Mouse (Mus musculus): Measurements from ENCODE around the gene Flrt1. TPM values are rescaled to one million over a fixed set of nuclear protein-coding genes. Genes with fewer than 3 reads are reported as not detected.

The Flrt1 gene
- polyA plus RNA-seq, 1 experiment from 2014 or later, result 13.3 TPM

GRCm38 (mm10) chr19:7099620-7100155 lies 5.8 kb downstream of the Flrt1 start:
- Histone ChIP-seq H3K27ac (ENCODE audit: low read depth, low read length) (no peak overlapping the region), H3K9ac (replicated peaks; ENCODE audit: low read depth, low read length) (no peak overlapping the region), H3K36me3 (ENCODE audit: control insufficient read depth, insufficient read depth, low read length) (no peaks in the 10 kb centered on the region), H3K4me1 (ENCODE audit: control insufficient read depth, insufficient read depth, low read length) (peaks cover 32% of the 10 kb centered on the region), H3K4me3 (ENCODE audit: low read depth, low read length) (no peak overlapping the region), H3K4me2 (ENCODE audit: low read depth, low read length) (no peak overlapping the region), H3K9me3 (ENCODE audit: control insufficient read depth, low read length) (no peaks in the 10 kb centered on the region), H3K27me3 (ENCODE audit: control insufficient read depth, insufficient read depth, low read length) (peaks cover 6% of the 10 kb centered on the region; the same call in 1 of the 2 replicates)
- WGBS, result 47% methylated on average over 3 of the region's 3 CpGs
- ATAC-seq (ENCODE audit: low read depth), result no peak

GRCm38 (mm10) chr19:7092756-7093155 lies 12.8 kb downstream of the Flrt1 start:
- H3K4me1 ChIP-seq (ENCODE audit: control insufficient read depth, insufficient read depth, low read length), result peaks cover 30% of the 10 kb centered on the region
- ATAC-seq (ENCODE audit: low read depth), result no peak
- WGBS, result 70% methylated on average over 5 of the region's 5 CpGs
- H3K9ac ChIP-seq (replicated peaks; ENCODE audit: low read depth, low read length), result no peak overlapping the region
- H3K4me2 ChIP-seq (ENCODE audit: low read depth, low read length), result no peak overlapping the region
- no peaks in the 10 kb centered on the region for H3K36me3 ChIP-seq (ENCODE audit: control insufficient read depth, insufficient read depth, low read length)
- H3K4me3 ChIP-seq (ENCODE audit: low read depth, low read length), result no peak overlapping the region
- peaks cover 6% of the 10 kb centered on the region; the same call in 1 of the 2 replicates for H3K27me3 ChIP-seq (ENCODE audit: control insufficient read depth, insufficient read depth, low read length)
- no peaks in the 10 kb centered on the region for H3K9me3 ChIP-seq (ENCODE audit: control insufficient read depth, low read length)
- no peak overlapping the region for H3K27ac ChIP-seq (ENCODE audit: low read depth, low read length)

GRCm38 (mm10) chr19:7091448-7092050 lies 14.0 kb downstream of the Flrt1 start:
- H3K27me3 ChIP-seq (ENCODE audit: control insufficient read depth, insufficient read depth, low read length), result peaks cover 6% of the 10 kb centered on the region; the same call in 1 of the 2 replicates
- peaks cover 30% of the 10 kb centered on the region for H3K4me1 ChIP-seq (ENCODE audit: control insufficient read depth, insufficient read depth, low read length)
- ATAC-seq (ENCODE audit: low read depth), result no peak
- H3K9ac ChIP-seq (replicated peaks; ENCODE audit: low read depth, low read length), result no peak overlapping the region; the same call in 1 of the 2 replicates
- WGBS, result 50% methylated on average over 10 of the region's 10 CpGs
- H3K4me3 ChIP-seq (ENCODE audit: low read depth, low read length), result no peak overlapping the region
- H3K36me3 ChIP-seq (ENCODE audit: control insufficient read depth, insufficient read depth, low read length), result no peaks in the 10 kb centered on the region
- no peaks in the 10 kb centered on the region for H3K9me3 ChIP-seq (ENCODE audit: control insufficient read depth, low read length)
- no peak overlapping the region for H3K27ac ChIP-seq (ENCODE audit: low read depth, low read length)
- no peak overlapping the region for H3K4me2 ChIP-seq (ENCODE audit: low read depth, low read length)

GRCm38 (mm10) chr19:7090369-7091064 lies 15.0 kb downstream of the Flrt1 start:
- H3K36me3 ChIP-seq (ENCODE audit: control insufficient read depth, insufficient read depth, low read length), result no peaks in the 10 kb centered on the region
- no peak overlapping the region; the same call in 1 of the 2 replicates for H3K4me2 ChIP-seq (ENCODE audit: low read depth, low read length)
- no peak overlapping the region for H3K4me3 ChIP-seq (ENCODE audit: low read depth, low read length)
- H3K9ac ChIP-seq (replicated peaks; ENCODE audit: low read depth, low read length), result peak overlapping the region; percentile 7; the same call in 1 of the 2 replicates
- H3K9me3 ChIP-seq (ENCODE audit: control insufficient read depth, low read length), result no peaks in the 10 kb centered on the region
- peak; percentile 49 for ATAC-seq (ENCODE audit: low read depth)
- 15% methylated on average over 10 of the region's 10 CpGs for WGBS
- H3K27me3 ChIP-seq (ENCODE audit: control insufficient read depth, insufficient read depth, low read length), result no peaks in the 10 kb centered on the region; the same call in 1 of the 2 replicates
- H3K4me1 ChIP-seq (ENCODE audit: control insufficient read depth, insufficient read depth, low read length), result peaks cover 30% of the 10 kb centered on the region
- H3K27ac ChIP-seq (ENCODE audit: low read depth, low read length), result peak overlapping the region; percentile 64

GRCm38 (mm10) chr19:7089842-7090251 lies 15.7 kb downstream of the Flrt1 start:
- Histone ChIP-seq H3K27me3 (ENCODE audit: control insufficient read depth, insufficient read depth, low read length) (no peaks in the 10 kb centered on the region), H3K4me2 (ENCODE audit: low read depth, low read length) (no peak overlapping the region), H3K9ac (replicated peaks; ENCODE audit: low read depth, low read length) (no peak overlapping the region), H3K9me3 (ENCODE audit: control insufficient read depth, low read length) (no peaks in the 10 kb centered on the region), H3K4me3 (ENCODE audit: low read depth, low read length) (no peak overlapping the region), H3K4me1 (ENCODE audit: control insufficient read depth, insufficient read depth, low read length) (peaks cover 35% of the 10 kb centered on the region), H3K36me3 (ENCODE audit: control insufficient read depth, insufficient read depth, low read length) (no peaks in the 10 kb centered on the region), H3K27ac (ENCODE audit: low read depth, low read length) (peak overlapping the region; percentile 64)
- ATAC-seq (ENCODE audit: low read depth), result peak; percentile 13; the same call in 1 of the 2 replicates
- 36% methylated on average over 7 of the region's 7 CpGs for WGBS

GRCm38 (mm10) chr19:7089050-7089449 lies 16.5 kb downstream of the Flrt1 start:
- H3K4me2 ChIP-seq (ENCODE audit: low read depth, low read length), result no peak overlapping the region
- H3K4me3 ChIP-seq (ENCODE audit: low read depth, low read length), result no peak overlapping the region
- ATAC-seq (ENCODE audit: low read depth), result no peak
- peaks cover 41% of the 10 kb centered on the region for H3K4me1 ChIP-seq (ENCODE audit: control insufficient read depth, insufficient read depth, low read length)
- no peaks in the 10 kb centered on the region for H3K27me3 ChIP-seq (ENCODE audit: control insufficient read depth, insufficient read depth, low read length)
- no peak overlapping the region; the same call in 1 of the 2 replicates for H3K27ac ChIP-seq (ENCODE audit: low read depth, low read length)
- no peak overlapping the region for H3K9ac ChIP-seq (replicated peaks; ENCODE audit: low read depth, low read length)
- H3K36me3 ChIP-seq (ENCODE audit: control insufficient read depth, insufficient read depth, low read length), result no peaks in the 10 kb centered on the region
- H3K9me3 ChIP-seq (ENCODE audit: control insufficient read depth, low read length), result no peaks in the 10 kb centered on the region
- 58% methylated on average over 5 of the region's 5 CpGs for WGBS

GRCm38 (mm10) chr19:7088558-7088957 lies 17.0 kb downstream of the Flrt1 start:
- Histone ChIP-seq H3K4me2 (ENCODE audit: low read depth, low read length) (no peak overlapping the region), H3K27ac (ENCODE audit: low read depth, low read length) (no peak overlapping the region), H3K9ac (replicated peaks; ENCODE audit: low read depth, low read length) (no peak overlapping the region), H3K27me3 (ENCODE audit: control insufficient read depth, insufficient read depth, low read length) (no peaks in the 10 kb centered on the region), H3K9me3 (ENCODE audit: control insufficient read depth, low read length) (no peaks in the 10 kb centered on the region), H3K4me1 (ENCODE audit: control insufficient read depth, insufficient read depth, low read length) (peaks cover 43% of the 10 kb centered on the region), H3K4me3 (ENCODE audit: low read depth, low read length) (no peak overlapping the region), H3K36me3 (ENCODE audit: control insufficient read depth, insufficient read depth, low read length) (no peaks in the 10 kb centered on the region)
- ATAC-seq (ENCODE audit: low read depth), result no peak
- WGBS, result 16% methylated on average over 9 of the region's 9 CpGs

GRCm38 (mm10) chr19:7084734-7085133 lies 20.8 kb downstream of the Flrt1 start:
- H3K27me3 ChIP-seq (ENCODE audit: control insufficient read depth, insufficient read depth, low read length), result no peaks in the 10 kb centered on the region
- H3K4me2 ChIP-seq (ENCODE audit: low read depth, low read length), result no peak overlapping the region
- no peak overlapping the region for H3K4me3 ChIP-seq (ENCODE audit: low read depth, low read length)
- WGBS, result 51% methylated on average over 15 of the region's 15 CpGs
- H3K4me1 ChIP-seq (ENCODE audit: control insufficient read depth, insufficient read depth, low read length), result peaks cover 27% of the 10 kb centered on the region
- H3K9me3 ChIP-seq (ENCODE audit: control insufficient read depth, low read length), result no peaks in the 10 kb centered on the region
- no peak overlapping the region for H3K27ac ChIP-seq (ENCODE audit: low read depth, low read length)
- no peak for ATAC-seq (ENCODE audit: low read depth)
- peak overlapping the region; percentile 25; the same call in 1 of the 2 replicates for H3K9ac ChIP-seq (replicated peaks; ENCODE audit: low read depth, low read length)
- no peaks in the 10 kb centered on the region for H3K36me3 ChIP-seq (ENCODE audit: control insufficient read depth, insufficient read depth, low read length)
